Mouse (Mus musculus) embryonic fibroblast, embryonic 13.5 days (primary cell): ENCODE measurements around the gene Srpx.

Source experiments
- CTCF ChIP-seq: IDR thresholded peaks from 2 replicates; pipeline ENCODE4 v1.5.1; 2011; ENCODE audit warnings: mild to moderate bottlenecking, control low read depth, low read length, moderate library complexity, borderline replicate concordance; ENCODE audit not compliant: insufficient read depth
- POLR2A ChIP-seq: IDR thresholded peaks from 2 replicates; pipeline ENCODE4 v1.6.1; 2011; ENCODE audit warnings: low read depth, mild to moderate bottlenecking, control low read depth, low read length, moderate library complexity

DNA sequence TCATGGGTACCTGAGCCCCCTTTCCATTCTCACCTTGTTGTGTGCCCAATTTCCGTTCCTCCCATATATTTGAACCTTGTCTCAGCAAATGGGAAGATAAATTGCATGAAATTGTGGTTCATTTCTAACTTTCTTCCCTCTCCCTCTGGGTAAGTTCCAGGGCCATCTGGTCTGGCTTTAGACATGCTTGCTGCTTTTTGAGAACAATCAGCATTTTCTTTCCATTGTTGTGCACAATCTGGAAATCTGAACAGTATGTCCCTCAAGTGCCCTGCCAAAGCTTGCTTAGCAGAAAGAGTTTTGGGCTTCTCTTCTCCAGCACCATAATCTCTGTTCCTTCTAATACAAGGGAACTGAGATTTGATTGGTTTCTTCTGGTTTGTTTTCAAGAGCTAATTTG, 53.7 kb downstream of the Srpx start:
- no peak for TF ChIP-seq POLR2A
- TF ChIP-seq CTCF = no peak
